Mouse (Mus musculus): ENCODE measurements at regions not wholly inside any gene's neighbourhood (a gene's known extent, or its start where the extent isn't known, plus 50 kb on each side); places are given as distances from the start of the nearest gene placed in this dataset.

GRCm38 (mm10) chr11:19380935-19381334 lies 362.1 kb upstream of the Meis1 start:
- TF ChIP-seq CTCF (IDR thresholded peaks at IDR 0.05; ENCODE audit: extremely low read depth, insufficient read depth, low read length) (no peak), POLR2A (IDR thresholded peaks at IDR 0.05; ENCODE audit: extremely low read depth, insufficient read depth, low read length) (no peak)

All from cortical plate, adult 2 months (tissue).